Mouse (Mus musculus): Measurements from ENCODE around the gene Ubox5. TPM values are rescaled to one million over a fixed set of nuclear protein-coding genes. Genes with fewer than 3 reads are reported as not detected.

Ubox5 gene
- polyA plus RNA-seq, 1 experiment: 3.6 TPM

Other genes starting within 250 kb of the Ubox5 start
- 8.2 and 9.9 TPM in 2 replicates for gene Cpxm1, start 232.5 kb downstream of the Ubox5 start, polyA plus RNA-seq (2012; ENCODE audit: insufficient read depth, insufficient read length, missing spikeins)
- gene Gm28372, start 224.8 kb downstream of the Ubox5 start, polyA plus RNA-seq (2012; ENCODE audit: insufficient read depth, insufficient read length, missing spikeins): not detected in 2 replicates
- not detected in 2 replicates for gene 1700020A23Rik, start 224.8 kb downstream of the Ubox5 start, polyA plus RNA-seq (2012; ENCODE audit: insufficient read depth, insufficient read length, missing spikeins)
- not detected in 2 replicates for gene Tmem239, start 223.6 kb downstream of the Ubox5 start, polyA plus RNA-seq (2012; ENCODE audit: insufficient read depth, insufficient read length, missing spikeins)
- gene Vps16, start 205.7 kb downstream of the Ubox5 start, polyA plus RNA-seq (2012; ENCODE audit: insufficient read depth, insufficient read length, missing spikeins): 28.7 and 31.8 TPM in 2 replicates
- gene Pced1a, start 205.3 kb downstream of the Ubox5 start, polyA plus RNA-seq (2012; ENCODE audit: insufficient read depth, insufficient read length, missing spikeins): 6.9 and 10.4 TPM in 2 replicates
- 38.6 and 52.5 TPM in 2 replicates for gene Ptpra, start 179.8 kb downstream of the Ubox5 start, polyA plus RNA-seq (2012; ENCODE audit: insufficient read depth, insufficient read length, missing spikeins)
- gene Mrps26, start 66.3 kb downstream of the Ubox5 start, polyA plus RNA-seq (2012; ENCODE audit: insufficient read depth, insufficient read length, missing spikeins): 40.2 and 51.0 TPM in 2 replicates
- gene Oxt, start 53.9 kb downstream of the Ubox5 start, polyA plus RNA-seq (2012; ENCODE audit: insufficient read depth, insufficient read length, missing spikeins): not detected in 2 replicates
- gene Avp, start 47.5 kb downstream of the Ubox5 start, polyA plus RNA-seq (2012; ENCODE audit: insufficient read depth, insufficient read length, missing spikeins): not detected in 2 replicates
- 6.1 and 7.4 TPM in 2 replicates for gene Fastkd5, start within 50 bp of the Ubox5 start, polyA plus RNA-seq (2012; ENCODE audit: insufficient read depth, insufficient read length, missing spikeins)
- gene Lzts3, start 12.8 kb upstream of the Ubox5 start, polyA plus RNA-seq (2012; ENCODE audit: insufficient read depth, insufficient read length, missing spikeins): 0.63 and 1.3 TPM in 2 replicates
- gene Ddrgk1, start 34.6 kb upstream of the Ubox5 start, polyA plus RNA-seq (2012; ENCODE audit: insufficient read depth, insufficient read length, missing spikeins): 128 and 137 TPM in 2 replicates
- gene Itpa, start 37.6 kb upstream of the Ubox5 start, polyA plus RNA-seq (2012; ENCODE audit: insufficient read depth, insufficient read length, missing spikeins): 46.8 and 54.3 TPM in 2 replicates
- gene Slc4a11, start 67.5 kb upstream of the Ubox5 start, polyA plus RNA-seq (2012; ENCODE audit: insufficient read depth, insufficient read length, missing spikeins): not detected in 2 replicates

Measured in brown adipose tissue, adult 24 weeks (tissue).